Mouse (Mus musculus) heart, embryonic 16.5 days (tissue): ENCODE measurements around the gene C2cd2. TPM values are rescaled to one million over a fixed set of nuclear protein-coding genes. Genes with fewer than 3 reads are reported as not detected.

Source experiments
- ATAC-seq: fragments of 200-750 bp; cut with Nextera tagmentation; replicated peaks from 2 replicates; pipeline ENCODE4 v1.8.0; 2017; ENCODE audit warnings: moderate number of reproducible peaks; ENCODE audit not compliant: insufficient read depth, low FRiP score; ENCODE audit errors: extremely low read depth
- H3K27ac ChIP-seq: fragments of 300-500 bp; sonication (generic); 2 replicates; pipeline ENCODE4 v1.5.1; 2014; ENCODE audit warnings: mild to moderate bottlenecking, low read length, control low read depth, moderate library complexity
- H3K27me3 ChIP-seq: fragments of 300-500 bp; sonication (generic); 2 replicates; pipeline ENCODE4 v1.6.1; 2014; ENCODE audit warnings: low read length, mixed read lengths; ENCODE audit not compliant: control insufficient read depth, insufficient read depth
- H3K36me3 ChIP-seq: fragments of 300-500 bp; sonication (generic); 2 replicates; pipeline ENCODE4 v1.6.1; 2014; ENCODE audit not compliant: control insufficient read depth, insufficient read depth
- H3K4me1 ChIP-seq: fragments of 300-500 bp; sonication (generic); 2 replicates; pipeline ENCODE4 v1.6.1; 2014; ENCODE audit warnings: low read length, mixed read lengths; ENCODE audit not compliant: control insufficient read depth, insufficient read depth
- H3K4me2 ChIP-seq: fragments of 300-500 bp; sonication (generic); 2 replicates; pipeline ENCODE4 v1.6.1; 2014; ENCODE audit warnings: low read depth, mild to moderate bottlenecking, control low read depth, low read length
- H3K4me3 ChIP-seq: fragments of 300-500 bp; sonication (generic); 2 replicates; pipeline ENCODE4 v1.5.1; 2014; ENCODE audit warnings: mild to moderate bottlenecking, control low read depth, low read length
- H3K9ac ChIP-seq: fragments of 300-500 bp; sonication (generic); 2 replicates; pipeline ENCODE4 v1.6.1; 2014; ENCODE audit warnings: low read length, control low read depth
- H3K9me3 ChIP-seq: fragments of 300-500 bp; sonication (generic); replicated peaks from 2 replicates; pipeline ENCODE4 v1.6.1; 2016; ENCODE audit warnings: low read length; ENCODE audit not compliant: control insufficient read depth
- WGBS: fragments of 180-500 bp; shearing (Covaris S2); extraction: QIAGEN DNeasy Blood & Tissue Kit; methylation state at CpG from one replicate; pipeline ENCODE4 v1.1.7; 2014; 5-methylcytosine and 5-hydroxymethylcytosine counted together
- polyA plus RNA-seq: library from polyadenylated mRNA; unstranded; fragments of >200 nt; fragmentation: Nextera tagmentation; extraction: Ambion mirVana; gene quantifications from 2 replicates; pipeline ENCODE4 v1.2.1, GENCODE M21; 2015

C2cd2 gene
- polyA plus RNA-seq, 1 experiment from 2014 or later, result 11.7 TPM

DNA sequence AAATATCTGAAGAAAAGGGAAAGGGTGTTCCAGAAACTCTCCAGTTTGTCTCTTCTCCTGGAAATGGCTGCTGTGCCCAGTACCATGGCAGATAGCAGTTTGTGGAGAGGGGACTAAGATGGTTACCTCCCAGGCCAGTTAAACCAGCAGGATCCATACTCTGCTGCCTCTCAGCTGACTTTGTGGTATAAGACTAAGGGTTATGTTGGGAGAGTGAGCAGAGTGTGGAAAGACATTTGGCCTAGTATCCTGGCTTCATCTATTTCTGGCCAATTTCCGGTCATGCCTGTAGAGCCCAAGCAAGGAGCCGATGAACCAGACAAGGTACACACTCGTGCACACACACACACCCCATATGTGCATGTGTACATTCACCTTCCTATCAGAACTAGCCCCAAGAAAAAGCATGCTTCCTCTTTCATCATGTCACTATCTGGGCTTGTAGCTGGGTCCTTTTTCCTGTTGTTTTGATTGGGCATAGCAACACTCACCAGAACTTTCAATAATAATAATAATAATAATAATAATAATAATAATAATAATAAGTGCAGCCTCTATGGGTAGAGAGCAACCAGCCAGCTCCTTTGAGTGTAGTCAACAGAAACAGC, 35.0 kb downstream of the C2cd2 start:
- Histone ChIP-seq H3K27ac (no peak overlapping the region), H3K9ac (no peak overlapping the region), H3K4me1 (0 out of 2 replicates have a peak, but pooled peaks cover 4% of the 10 kb centered on the region), H3K4me3 (no peak overlapping the region), H3K27me3 (no peaks in the 10 kb centered on the region), H3K9me3 (no peaks in the 10 kb centered on the region), H3K36me3 (no peaks in the 10 kb centered on the region), H3K4me2 (no peak overlapping the region)
- no peak for ATAC-seq
- 64% methylated on average over 3 of the region's 3 CpGs for whole genome bisulfite sequencing

DNA sequence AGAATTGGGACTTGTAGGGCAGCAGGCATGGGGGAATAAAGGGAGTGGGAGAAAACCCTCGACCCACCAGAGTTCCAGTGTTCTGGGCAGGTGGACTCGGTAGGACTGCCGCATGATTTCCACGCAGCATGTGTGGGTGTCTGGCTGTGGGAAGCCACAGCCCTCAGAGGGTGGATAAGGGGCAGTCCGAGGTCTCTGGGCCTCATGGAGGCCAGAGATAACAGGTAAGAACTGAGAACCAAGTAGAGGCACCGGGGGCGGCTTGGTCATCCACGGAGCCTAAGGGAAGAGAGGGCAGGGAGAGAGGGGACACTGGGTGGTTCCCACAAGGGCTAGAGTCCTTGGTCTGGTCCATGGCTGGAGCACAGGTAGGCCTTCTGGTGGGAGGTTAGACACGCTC, 36.0 kb downstream of the C2cd2 start:
- no peaks in the 10 kb centered on the region for H3K27me3 ChIP-seq
- no peak overlapping the region for H3K9ac ChIP-seq

DNA sequence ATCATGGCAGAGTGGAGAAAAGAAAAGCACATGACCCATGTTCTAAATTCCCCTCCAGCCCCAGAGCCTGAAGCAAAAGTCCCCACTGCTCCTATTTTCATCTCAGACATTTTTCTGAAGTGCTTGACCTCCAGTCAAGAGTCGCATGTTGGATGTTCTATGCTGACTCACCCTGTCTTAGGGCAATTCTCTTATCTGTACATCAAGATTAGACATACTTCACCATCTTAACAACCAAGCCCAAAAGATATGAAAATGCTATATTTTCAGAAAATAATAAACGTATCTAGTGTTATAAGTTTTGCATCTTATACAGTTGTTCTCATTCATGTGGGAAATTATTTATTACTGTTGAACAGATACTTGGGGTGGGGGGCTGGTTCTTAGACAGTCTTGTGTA, 36.6 kb downstream of the C2cd2 start:
- no peak overlapping the region for H3K4me3 ChIP-seq
- no peaks in the 10 kb centered on the region for H3K36me3 ChIP-seq
- ATAC-seq, result no peak
- WGBS, result 67% methylated on average over 2 of the region's 2 CpGs
- H3K4me2 ChIP-seq, result no peak overlapping the region
- no peaks in the 10 kb centered on the region for H3K9me3 ChIP-seq
- peaks cover 13% of the 10 kb centered on the region for H3K4me1 ChIP-seq
- H3K9ac ChIP-seq, result no peak overlapping the region
- no peaks in the 10 kb centered on the region for H3K27me3 ChIP-seq
- H3K27ac ChIP-seq, result no peak overlapping the region

More for the DNA sequence above, 36.0 kb downstream of the C2cd2 start:
- WGBS, result 83% methylated on average over 9 of the region's 9 CpGs
- ATAC-seq, result no peak
- no peaks in the 10 kb centered on the region for H3K9me3 ChIP-seq
- H3K4me1 ChIP-seq, result peaks cover 7% of the 10 kb centered on the region; the same call in 1 of the 2 replicates
- no peaks in the 10 kb centered on the region for H3K36me3 ChIP-seq
- no peak overlapping the region for H3K27ac ChIP-seq
- no peak overlapping the region for H3K4me2 ChIP-seq
- no peak overlapping the region for H3K4me3 ChIP-seq

GRCm38 (mm10) chr16:97923700-97924099, 38.7 kb downstream of the C2cd2 start:
- H3K4me3 ChIP-seq, result no peak overlapping the region
- H3K27ac ChIP-seq, result no peak overlapping the region
- no peaks in the 10 kb centered on the region for H3K27me3 ChIP-seq
- no peaks in the 10 kb centered on the region for H3K36me3 ChIP-seq
- H3K4me2 ChIP-seq, result no peak overlapping the region
- peaks cover 16% of the 10 kb centered on the region for H3K4me1 ChIP-seq
- H3K9ac ChIP-seq, result no peak overlapping the region
- WGBS, result 56% methylated on average over 1 of the region's 1 CpGs
- H3K9me3 ChIP-seq, result no peaks in the 10 kb centered on the region
- no peak for ATAC-seq

- ATAC-seq, result peak; percentile 42; the same call in 1 of the 2 replicates
- under 1% methylated on average over 9 of the region's 9 CpGs for WGBS
These were observed 39.6 kb downstream of the C2cd2 start for GRCm38 (mm10) chr16:97922779-97923126.

GRCm38 (mm10) chr16:97921961-97922778, 40.2 kb downstream of the C2cd2 start:
- ATAC-seq, result peak; percentile 94
- Histone ChIP-seq H3K36me3 (no peaks in the 10 kb centered on the region), H3K4me1 (peaks cover 16% of the 10 kb centered on the region), H3K4me3 (peak overlapping the region; percentile 96), H3K27me3 (no peaks in the 10 kb centered on the region), H3K4me2 (peak overlapping the region; percentile 74), H3K27ac (peak overlapping the region; percentile 94), H3K9ac (peak overlapping the region; percentile 96), H3K9me3 (no peaks in the 10 kb centered on the region)
- under 1% methylated on average over 75 of the region's 75 CpGs for WGBS

More at GRCm38 (mm10) chr16:97922779-97923126, 39.6 kb downstream of the C2cd2 start:
- Histone ChIP-seq H3K4me3 (peak overlapping the region; percentile 96), H3K9me3 (no peaks in the 10 kb centered on the region), H3K4me2 (peak overlapping the region; percentile 74), H3K36me3 (no peaks in the 10 kb centered on the region), H3K4me1 (peaks cover 16% of the 10 kb centered on the region), H3K9ac (peak overlapping the region; percentile 96), H3K27me3 (no peaks in the 10 kb centered on the region), H3K27ac (no peak overlapping the region; the same call in 1 of the 2 replicates)

- Histone ChIP-seq H3K4me1 (peaks cover 16% of the 10 kb centered on the region), H3K36me3 (no peaks in the 10 kb centered on the region), H3K27ac (no peak overlapping the region), H3K4me3 (0 out of 2 replicates have a peak overlapping the region, but pooled peaks have one; percentile 3), H3K4me2 (peak overlapping the region; percentile 74), H3K9me3 (no peaks in the 10 kb centered on the region), H3K27me3 (no peaks in the 10 kb centered on the region), H3K9ac (no peak overlapping the region)
- WGBS, result 100% methylated on average over 1 of the region's 1 CpGs
- no peak for ATAC-seq
These were observed 41.8 kb downstream of the C2cd2 start for GRCm38 (mm10) chr16:97920621-97921020.

DNA sequence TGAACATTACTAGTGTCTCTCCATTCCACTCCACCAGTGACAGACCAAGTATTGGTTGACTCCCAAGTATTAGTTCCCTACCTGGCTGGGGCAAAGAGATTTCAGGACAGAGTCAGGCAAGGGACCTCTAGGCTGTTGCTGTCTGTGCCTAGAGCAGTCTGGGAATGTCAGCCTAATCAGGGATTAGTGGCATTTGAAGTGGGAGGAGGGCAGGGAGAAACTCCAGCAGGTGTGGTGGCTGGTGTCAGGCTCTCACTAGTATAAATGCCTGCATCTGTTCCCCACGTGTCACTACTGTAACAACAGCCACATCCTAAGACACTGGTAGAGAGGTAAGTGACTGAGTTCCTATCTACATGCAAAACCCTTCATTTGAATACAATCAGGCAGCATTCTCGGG, 42.6 kb downstream of the C2cd2 start:
- Histone ChIP-seq H3K4me1 (peaks cover 16% of the 10 kb centered on the region), H3K4me3 (no peak overlapping the region), H3K9ac (no peak overlapping the region), H3K9me3 (no peaks in the 10 kb centered on the region), H3K27ac (no peak overlapping the region), H3K4me2 (no peak overlapping the region), H3K27me3 (no peaks in the 10 kb centered on the region), H3K36me3 (no peaks in the 10 kb centered on the region)
- WGBS, result 37% methylated on average over 2 of the region's 2 CpGs
- ATAC-seq, result no peak

DNA sequence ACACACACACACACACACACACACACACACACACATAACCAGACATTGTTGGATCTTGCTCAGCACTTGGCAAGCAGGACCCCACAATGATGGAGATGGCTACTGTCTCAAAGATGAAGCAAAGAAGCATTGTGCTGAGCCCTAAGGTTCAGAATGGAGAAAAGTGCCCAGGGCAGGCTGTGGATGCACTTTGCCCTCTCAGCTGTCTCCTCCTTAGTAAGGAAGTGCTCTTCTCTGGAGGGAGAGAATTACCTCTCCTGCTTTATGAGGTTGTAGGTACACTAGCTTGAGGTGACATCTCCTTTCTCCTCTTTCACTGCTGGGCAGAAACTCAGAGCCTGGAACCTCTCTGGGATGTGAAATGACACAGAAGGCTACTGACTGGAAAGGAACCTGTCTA, 49.5 kb downstream of the C2cd2 start:
- Histone ChIP-seq H3K4me3 (no peak overlapping the region), H3K27me3 (no peaks in the 10 kb centered on the region), H3K9ac (no peak overlapping the region), H3K36me3 (no peaks in the 10 kb centered on the region), H3K4me1 (no peaks in the 10 kb centered on the region), H3K27ac (no peak overlapping the region), H3K9me3 (no peaks in the 10 kb centered on the region), H3K4me2 (no peak overlapping the region)
- ATAC-seq, result no peak
